Mouse (Mus musculus) macrophage (primary cell): ENCODE data around the gene Dnajc6. TPM values are rescaled to one million over a fixed set of nuclear protein-coding genes. Genes with fewer than 3 reads are reported as not detected.

Experiments used
- H3K27ac ChIP-seq: fragments of 350-480 bp; formaldehyde crosslinking; 2 replicates; pipeline ENCODE4 v1.9.0; 2021
- H3K36me3 ChIP-seq: fragments of 350-480 bp; formaldehyde crosslinking; 2 replicates; pipeline ENCODE4 v1.9.0; 2021; ENCODE audit errors: inconsistent target
- H3K4me3 ChIP-seq: fragments of 350-480 bp; formaldehyde crosslinking; 2 replicates; pipeline ENCODE4 v1.9.0; 2021; ENCODE audit errors: inconsistent target
- H3K79me2 ChIP-seq: fragments of 350-480 bp; formaldehyde crosslinking; 2 replicates; pipeline ENCODE4 v1.9.0; 2021; ENCODE audit errors: inconsistent target
- WGBS: methylation state at CpG from one replicate; pipeline ENCODE4 v1.1.7; 2026; ENCODE audit warnings: inconsistent platforms; ENCODE audit not compliant: missing documents; 5-methylcytosine and 5-hydroxymethylcytosine counted together
- polyA plus RNA-seq: library from polyadenylated mRNA; stranded (reverse); fragments of 250-400 nt; gene quantifications from 3 replicates; pipeline ENCODE4 v1.2.4, GENCODE M21; 2018; ENCODE audit warnings: inconsistent platforms

Gene Dnajc6
- polyA plus RNA-seq, 1 experiment from 2014 or later: not detected

- 41% methylated on average over 8 of the region's 8 CpGs for WGBS
- H3K36me3 ChIP-seq: no peaks in the 10 kb centered on the region
- no peak overlapping the region for H3K4me3 ChIP-seq
- H3K79me2 ChIP-seq: no peaks in the 10 kb centered on the region
- no peak overlapping the region for H3K27ac ChIP-seq
These were observed 6.0 kb upstream of the Dnajc6 start for GRCm38 (mm10) chr4:101490320-101490917.

GRCm38 (mm10) chr4:101491704-101492103 lies 4.7 kb upstream of the Dnajc6 start:
- H3K27ac ChIP-seq: no peak overlapping the region
- no peak overlapping the region for H3K4me3 ChIP-seq
- WGBS: 73% methylated on average over 4 of the region's 6 CpGs
- no peaks in the 10 kb centered on the region for H3K79me2 ChIP-seq
- H3K36me3 ChIP-seq: no peaks in the 10 kb centered on the region

GRCm38 (mm10) chr4:101493611-101494197 lies 2.7 kb upstream of the Dnajc6 start:
- Histone ChIP-seq H3K27ac (no peak overlapping the region), H3K36me3 (no peaks in the 10 kb centered on the region), H3K4me3 (no peak overlapping the region), H3K79me2 (no peaks in the 10 kb centered on the region)

GRCm38 (mm10) chr4:101496188-101496533 lies 287 bp upstream of the Dnajc6 start:
- Histone ChIP-seq H3K27ac (no peak overlapping the region), H3K4me3 (no peak overlapping the region), H3K79me2 (no peaks in the 10 kb centered on the region), H3K36me3 (no peaks in the 10 kb centered on the region)
- 4% methylated on average over 28 of the region's 28 CpGs for WGBS

GRCm38 (mm10) chr4:101497336-101497735 lies 888 bp downstream of the Dnajc6 start:
- H3K79me2 ChIP-seq: no peaks in the 10 kb centered on the region
- 4% methylated on average over 14 of the region's 14 CpGs for WGBS

GRCm38 (mm10) chr4:101504470-101505007 lies 8.1 kb downstream of the Dnajc6 start:
- no peaks in the 10 kb centered on the region for H3K79me2 ChIP-seq
- no peaks in the 10 kb centered on the region for H3K36me3 ChIP-seq
- no peak overlapping the region for H3K4me3 ChIP-seq
- H3K27ac ChIP-seq: no peak overlapping the region
- WGBS: 92% methylated on average over 7 of the region's 7 CpGs

More at GRCm38 (mm10) chr4:101497336-101497735, 888 bp downstream of the Dnajc6 start:
- no peak overlapping the region for H3K4me3 ChIP-seq
- H3K36me3 ChIP-seq: no peaks in the 10 kb centered on the region
- H3K27ac ChIP-seq: no peak overlapping the region

- H3K79me2 ChIP-seq: no peaks in the 10 kb centered on the region
- no peak overlapping the region for H3K27ac ChIP-seq
- 68% methylated on average over 2 of the region's 2 CpGs for WGBS
- no peaks in the 10 kb centered on the region for H3K36me3 ChIP-seq
- no peak overlapping the region for H3K4me3 ChIP-seq
These were observed 9.5 kb downstream of the Dnajc6 start for GRCm38 (mm10) chr4:101505966-101506365.

GRCm38 (mm10) chr4:101506372-101506771 lies 9.9 kb downstream of the Dnajc6 start:
- no peak overlapping the region for H3K4me3 ChIP-seq
- no peak overlapping the region for H3K27ac ChIP-seq
- H3K79me2 ChIP-seq: no peaks in the 10 kb centered on the region
- H3K36me3 ChIP-seq: no peaks in the 10 kb centered on the region

- no peaks in the 10 kb centered on the region for H3K36me3 ChIP-seq
- no peak overlapping the region; the same call in 1 of the 2 replicates for H3K4me3 ChIP-seq
- no peaks in the 10 kb centered on the region for H3K79me2 ChIP-seq
- no peak overlapping the region for H3K27ac ChIP-seq
- 6% methylated on average over 24 of the region's 24 CpGs for WGBS
These were observed 11.3 kb downstream of the Dnajc6 start for GRCm38 (mm10) chr4:101507571-101508422.

GRCm38 (mm10) chr4:101508431-101508830 lies 12.0 kb downstream of the Dnajc6 start:
- WGBS: 2% methylated on average over 10 of the region's 10 CpGs
- no peak overlapping the region for H3K4me3 ChIP-seq
- H3K36me3 ChIP-seq: no peaks in the 10 kb centered on the region
- H3K79me2 ChIP-seq: no peaks in the 10 kb centered on the region
- H3K27ac ChIP-seq: no peak overlapping the region

GRCm38 (mm10) chr4:101508851-101509577 lies 12.6 kb downstream of the Dnajc6 start:
- Histone ChIP-seq H3K79me2 (no peaks in the 10 kb centered on the region), H3K36me3 (no peaks in the 10 kb centered on the region), H3K4me3 (no peak overlapping the region), H3K27ac (no peak overlapping the region)
- WGBS: 9% methylated on average over 30 of the region's 30 CpGs

GRCm38 (mm10) chr4:101510111-101510903 lies 13.9 kb downstream of the Dnajc6 start:
- WGBS: 35% methylated on average over 8 of the region's 8 CpGs
- Histone ChIP-seq H3K27ac (no peak overlapping the region), H3K36me3 (no peaks in the 10 kb centered on the region), H3K4me3 (no peak overlapping the region), H3K79me2 (no peaks in the 10 kb centered on the region)

GRCm38 (mm10) chr4:101510904-101511210 lies 14.4 kb downstream of the Dnajc6 start:
- H3K27ac ChIP-seq: no peak overlapping the region
- 25% methylated on average over 5 of the region's 5 CpGs for WGBS
- H3K36me3 ChIP-seq: no peaks in the 10 kb centered on the region
- no peaks in the 10 kb centered on the region for H3K79me2 ChIP-seq
- H3K4me3 ChIP-seq: no peak overlapping the region
